Mouse (Mus musculus): ENCODE measurements around the gene Slc35b3. TPM values are rescaled to one million over a fixed set of nuclear protein-coding genes. Genes with fewer than 3 reads are reported as not detected.
A peak's percentile ranks its signal among the peaks of the same experiment; 100 is the strongest.

The Slc35b3 gene
- polyA plus RNA-seq, 1 experiment from 2014 or later: 21.3 TPM

DNA sequence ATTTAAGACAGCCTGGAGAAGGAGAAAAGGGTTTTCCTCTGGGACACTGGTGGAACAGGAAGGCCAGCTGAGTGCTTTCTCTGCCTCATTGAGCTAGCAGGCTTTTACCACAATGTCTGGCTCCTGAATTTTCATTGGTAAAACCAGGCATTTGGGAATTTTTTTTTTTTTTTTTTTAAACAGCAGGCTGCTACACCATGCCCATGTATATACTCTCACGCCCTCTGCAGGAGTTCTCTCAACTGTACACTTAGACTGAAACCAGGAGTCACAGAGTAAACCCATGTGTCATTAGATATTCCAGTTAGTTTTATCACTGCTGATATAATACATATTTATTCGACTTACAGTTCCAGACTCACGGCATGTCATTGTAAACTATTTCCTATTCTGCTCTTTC lies 20.2 kb upstream of the Slc35b3 start:
- Histone ChIP-seq H3K4me3 (ENCODE audit: low read length) (no peak overlapping the region), H3K4me1 (ENCODE audit: control insufficient read depth, insufficient read depth, low read length) (no peaks in the 10 kb centered on the region), H3K4me2 (ENCODE audit: low read depth, low read length) (no peak overlapping the region), H3K9ac (ENCODE audit: low read length) (no peak overlapping the region), H3K36me3 (ENCODE audit: control insufficient read depth, insufficient read depth) (no peaks in the 10 kb centered on the region), H3K27me3 (ENCODE audit: control insufficient read depth, insufficient read depth, low read length) (no peaks in the 10 kb centered on the region), H3K9me3 (replicated peaks; ENCODE audit: control insufficient read depth, low read length) (no peaks in the 10 kb centered on the region), H3K27ac (ENCODE audit: low read length) (no peak overlapping the region)
- ATAC-seq (replicated peaks; ENCODE audit: extremely low read depth, insufficient read depth, low FRiP score): no peak
- 59% methylated on average over 3 of the region's 3 CpGs for whole genome bisulfite sequencing

DNA sequence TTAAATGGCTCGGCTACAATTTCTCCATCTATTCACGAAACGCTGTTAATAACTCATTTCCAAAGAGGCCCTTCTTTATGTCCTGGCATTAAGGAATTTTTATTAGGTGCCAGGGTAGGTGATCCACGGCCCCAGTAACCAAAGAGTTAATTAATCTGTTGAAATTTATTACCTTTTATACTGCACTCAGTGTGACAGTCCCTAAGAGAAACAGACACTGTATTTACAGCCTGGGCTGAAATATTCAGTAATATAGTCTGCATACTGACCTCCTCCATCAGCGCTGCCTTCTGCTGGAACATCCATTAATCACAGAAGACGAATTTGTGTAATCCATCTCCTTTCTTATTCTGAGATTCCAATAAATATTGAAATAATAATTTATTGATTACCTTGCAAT lies 16.3 kb upstream of the Slc35b3 start:
- Histone ChIP-seq H3K36me3 (ENCODE audit: control insufficient read depth, insufficient read depth) (no peaks in the 10 kb centered on the region), H3K4me2 (ENCODE audit: low read depth, low read length) (no peak overlapping the region), H3K27me3 (ENCODE audit: control insufficient read depth, insufficient read depth, low read length) (no peaks in the 10 kb centered on the region), H3K9me3 (replicated peaks; ENCODE audit: control insufficient read depth, low read length) (no peaks in the 10 kb centered on the region), H3K4me3 (ENCODE audit: low read length) (no peak overlapping the region), H3K27ac (ENCODE audit: low read length) (no peak overlapping the region), H3K4me1 (ENCODE audit: control insufficient read depth, insufficient read depth, low read length) (no peaks in the 10 kb centered on the region), H3K9ac (ENCODE audit: low read length) (no peak overlapping the region)
- 82% methylated on average over 6 of the region's 6 CpGs for WGBS
- no peak for ATAC-seq (replicated peaks; ENCODE audit: extremely low read depth, insufficient read depth, low FRiP score)

DNA sequence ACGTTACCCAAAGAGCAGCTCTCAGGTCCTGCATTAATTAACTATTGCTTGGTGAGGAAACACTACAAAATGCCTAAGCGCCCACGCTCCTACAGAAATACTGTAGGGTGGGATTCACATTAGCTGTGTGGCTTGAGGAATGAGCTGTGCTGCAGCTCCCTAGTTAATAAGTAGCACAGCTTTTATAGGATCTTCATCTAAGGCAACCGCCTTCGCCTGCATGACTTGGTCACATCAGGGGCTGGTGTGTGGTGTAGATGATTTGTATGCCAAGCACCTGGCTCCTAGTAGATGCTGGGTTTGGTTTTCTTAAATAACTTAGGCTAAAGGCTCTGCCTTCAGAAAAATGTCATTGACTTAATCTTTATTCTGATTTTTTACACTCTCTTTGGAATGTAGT lies 15.2 kb upstream of the Slc35b3 start:
- Histone ChIP-seq H3K36me3 (ENCODE audit: control insufficient read depth, insufficient read depth) (no peaks in the 10 kb centered on the region), H3K27me3 (ENCODE audit: control insufficient read depth, insufficient read depth, low read length) (no peaks in the 10 kb centered on the region), H3K4me3 (ENCODE audit: low read length) (no peak overlapping the region), H3K9me3 (replicated peaks; ENCODE audit: control insufficient read depth, low read length) (no peaks in the 10 kb centered on the region), H3K9ac (ENCODE audit: low read length) (no peak overlapping the region), H3K4me2 (ENCODE audit: low read depth, low read length) (no peak overlapping the region), H3K4me1 (ENCODE audit: control insufficient read depth, insufficient read depth, low read length) (no peaks in the 10 kb centered on the region), H3K27ac (ENCODE audit: low read length) (no peak overlapping the region)
- WGBS: 89% methylated on average over 5 of the region's 5 CpGs
- no peak for ATAC-seq (replicated peaks; ENCODE audit: extremely low read depth, insufficient read depth, low FRiP score)

DNA sequence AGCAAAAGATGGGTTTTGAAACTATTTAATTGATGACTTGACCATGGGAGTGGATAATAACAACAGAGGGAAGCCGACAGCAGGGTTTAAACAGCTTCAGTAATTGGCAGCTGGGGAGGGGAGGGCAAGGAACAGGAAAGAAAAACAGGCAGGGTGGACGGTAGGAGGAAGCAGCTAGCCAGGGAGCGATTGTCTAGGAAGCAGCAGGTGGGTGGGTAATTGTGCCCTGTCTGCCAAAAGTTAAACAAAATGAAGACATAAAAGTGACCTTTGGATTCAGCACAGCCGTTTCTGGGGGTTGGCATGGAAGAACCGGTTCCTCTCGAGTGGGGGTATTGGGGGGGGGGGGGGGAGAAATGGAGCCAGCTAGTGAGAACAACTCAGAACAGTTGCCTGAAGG lies 11.9 kb upstream of the Slc35b3 start:
- no peak overlapping the region for H3K9ac ChIP-seq (ENCODE audit: low read length)
- H3K4me1 ChIP-seq (ENCODE audit: control insufficient read depth, insufficient read depth, low read length): no peaks in the 10 kb centered on the region
- H3K4me3 ChIP-seq (ENCODE audit: low read length): no peak overlapping the region
- no peaks in the 10 kb centered on the region for H3K36me3 ChIP-seq (ENCODE audit: control insufficient read depth, insufficient read depth)
- H3K4me2 ChIP-seq (ENCODE audit: low read depth, low read length): no peak overlapping the region
- ATAC-seq (replicated peaks; ENCODE audit: extremely low read depth, insufficient read depth, low FRiP score): no peak
- 35% methylated on average over 6 of the region's 6 CpGs for WGBS
- H3K27me3 ChIP-seq (ENCODE audit: control insufficient read depth, insufficient read depth, low read length): no peaks in the 10 kb centered on the region
- peaks cover 3% of the 10 kb centered on the region; the same call in 1 of the 2 replicates for H3K9me3 ChIP-seq (replicated peaks; ENCODE audit: control insufficient read depth, low read length)
- H3K27ac ChIP-seq (ENCODE audit: low read length): no peak overlapping the region

DNA sequence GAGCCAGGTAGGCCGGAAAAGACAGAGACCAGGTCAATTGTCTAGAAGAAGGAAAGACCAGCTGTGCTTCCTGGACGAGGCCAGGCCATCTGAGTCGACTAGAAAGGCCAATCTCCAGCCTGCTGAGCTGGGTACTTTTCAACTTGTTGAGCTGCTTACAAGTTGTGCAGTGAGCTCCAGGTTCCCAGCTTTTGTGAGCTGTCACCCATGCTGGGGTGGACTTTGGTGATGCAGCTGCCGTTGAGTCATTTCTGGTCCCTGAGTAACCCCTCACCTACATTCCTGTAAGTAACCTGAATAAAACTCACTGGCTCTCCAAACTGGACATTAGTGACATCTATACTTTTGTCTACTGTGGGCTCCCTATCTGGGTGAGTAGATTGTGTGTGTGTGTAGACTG lies 10.4 kb upstream of the Slc35b3 start:
- Histone ChIP-seq H3K4me2 (ENCODE audit: low read depth, low read length) (no peak overlapping the region), H3K4me3 (ENCODE audit: low read length) (no peak overlapping the region), H3K27ac (ENCODE audit: low read length) (no peak overlapping the region), H3K4me1 (ENCODE audit: control insufficient read depth, insufficient read depth, low read length) (no peaks in the 10 kb centered on the region), H3K36me3 (ENCODE audit: control insufficient read depth, insufficient read depth) (no peaks in the 10 kb centered on the region), H3K9me3 (replicated peaks; ENCODE audit: control insufficient read depth, low read length) (peaks cover 3% of the 10 kb centered on the region; the same call in 1 of the 2 replicates), H3K9ac (ENCODE audit: low read length) (no peak overlapping the region), H3K27me3 (ENCODE audit: control insufficient read depth, insufficient read depth, low read length) (no peaks in the 10 kb centered on the region)
- 72% methylated on average over 4 of the region's 4 CpGs for WGBS
- ATAC-seq (replicated peaks; ENCODE audit: extremely low read depth, insufficient read depth, low FRiP score): no peak

DNA sequence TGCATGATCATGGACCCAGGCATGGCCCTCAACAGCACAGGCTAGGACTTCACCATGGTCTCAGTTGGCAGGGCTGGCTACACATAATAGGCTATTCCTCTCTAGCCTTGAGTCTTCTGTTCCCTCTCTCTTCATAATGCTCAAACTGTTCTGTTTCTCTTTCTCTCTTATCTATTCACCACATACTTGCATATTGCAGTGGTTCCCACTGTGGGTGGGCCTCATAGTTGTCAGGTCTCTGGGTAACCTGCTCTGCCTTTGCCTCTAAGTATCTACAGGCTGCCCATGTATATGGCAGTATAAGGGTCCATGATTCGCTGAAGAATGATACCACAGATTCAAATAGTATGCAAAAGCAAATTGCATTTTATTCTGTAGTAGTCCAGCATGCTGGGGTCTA lies 6.8 kb upstream of the Slc35b3 start:
- Histone ChIP-seq H3K4me3 (ENCODE audit: low read length) (no peak overlapping the region), H3K27me3 (ENCODE audit: control insufficient read depth, insufficient read depth, low read length) (no peaks in the 10 kb centered on the region), H3K36me3 (ENCODE audit: control insufficient read depth, insufficient read depth) (no peaks in the 10 kb centered on the region), H3K4me2 (ENCODE audit: low read depth, low read length) (no peak overlapping the region), H3K27ac (ENCODE audit: low read length) (no peak overlapping the region), H3K9me3 (replicated peaks; ENCODE audit: control insufficient read depth, low read length) (peaks cover 3% of the 10 kb centered on the region; the same call in 1 of the 2 replicates), H3K4me1 (ENCODE audit: control insufficient read depth, insufficient read depth, low read length) (no peaks in the 10 kb centered on the region), H3K9ac (ENCODE audit: low read length) (no peak overlapping the region)
- 69% methylated on average over 1 of the region's 1 CpGs for WGBS
- no peak for ATAC-seq (replicated peaks; ENCODE audit: extremely low read depth, insufficient read depth, low FRiP score)

DNA sequence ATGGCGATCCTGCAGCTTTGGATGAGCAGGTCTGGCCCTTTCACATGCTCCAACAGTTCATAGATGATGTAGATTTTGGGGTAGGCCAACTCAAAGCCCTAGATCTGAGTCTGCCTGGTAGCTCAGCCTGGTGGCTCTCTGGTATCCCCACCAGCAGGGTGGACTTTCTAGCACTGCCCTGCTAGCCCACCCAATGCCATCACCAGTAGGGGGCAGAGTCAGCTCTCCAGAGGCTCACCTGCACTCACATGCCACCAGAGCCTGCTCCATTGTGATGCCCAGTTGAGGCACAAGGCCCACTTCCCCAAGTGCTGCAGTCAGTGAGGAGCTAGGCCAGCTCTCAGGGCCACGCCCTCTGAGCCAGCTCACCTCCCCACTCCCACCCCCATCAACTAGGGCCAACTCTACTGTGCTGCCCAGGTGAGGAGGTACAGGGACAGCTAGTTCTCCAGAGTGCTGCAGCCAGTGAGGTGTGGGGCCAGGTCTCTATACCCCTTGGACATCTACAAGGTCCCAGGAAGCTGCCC lies 6.3 kb upstream of the Slc35b3 start:
- Histone ChIP-seq H3K4me2 (ENCODE audit: low read depth, low read length) (no peak overlapping the region), H3K27ac (ENCODE audit: low read length) (no peak overlapping the region), H3K27me3 (ENCODE audit: control insufficient read depth, insufficient read depth, low read length) (no peaks in the 10 kb centered on the region), H3K4me3 (ENCODE audit: low read length) (no peak overlapping the region), H3K9me3 (replicated peaks; ENCODE audit: control insufficient read depth, low read length) (peaks cover 3% of the 10 kb centered on the region; the same call in 1 of the 2 replicates), H3K9ac (ENCODE audit: low read length) (no peak overlapping the region), H3K4me1 (ENCODE audit: control insufficient read depth, insufficient read depth, low read length) (no peaks in the 10 kb centered on the region), H3K36me3 (ENCODE audit: control insufficient read depth, insufficient read depth) (no peaks in the 10 kb centered on the region)
- ATAC-seq (replicated peaks; ENCODE audit: extremely low read depth, insufficient read depth, low FRiP score): no peak
- 89% methylated on average over 2 of the region's 2 CpGs for WGBS

DNA sequence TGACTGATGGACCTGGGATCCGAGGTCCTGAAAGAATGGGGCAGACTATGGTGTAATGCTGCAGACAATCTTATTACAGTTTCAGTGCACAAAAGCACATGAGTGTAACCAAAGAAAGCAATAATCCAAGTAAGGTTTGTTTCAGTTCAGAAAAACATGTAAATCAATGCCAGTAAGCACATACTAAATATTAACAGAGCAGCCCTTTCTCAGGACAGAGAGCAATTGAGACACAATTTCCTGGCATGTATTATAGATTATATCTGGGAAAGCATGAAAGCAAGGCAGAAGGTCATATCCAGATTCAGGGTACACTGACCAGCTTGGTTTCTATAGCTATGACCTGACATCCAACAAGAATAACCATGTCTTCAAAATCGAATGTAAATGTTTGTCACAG lies 2.1 kb upstream of the Slc35b3 start:
- Histone ChIP-seq H3K27me3 (ENCODE audit: control insufficient read depth, insufficient read depth, low read length) (no peaks in the 10 kb centered on the region), H3K27ac (ENCODE audit: low read length) (no peak overlapping the region), H3K9ac (ENCODE audit: low read length) (no peak overlapping the region), H3K4me1 (ENCODE audit: control insufficient read depth, insufficient read depth, low read length) (peaks cover 17% of the 10 kb centered on the region), H3K4me3 (ENCODE audit: low read length) (no peak overlapping the region), H3K4me2 (ENCODE audit: low read depth, low read length) (no peak overlapping the region), H3K9me3 (replicated peaks; ENCODE audit: control insufficient read depth, low read length) (no peaks in the 10 kb centered on the region; the same call in 1 of the 2 replicates), H3K36me3 (ENCODE audit: control insufficient read depth, insufficient read depth) (no peaks in the 10 kb centered on the region)
- 77% methylated on average over 2 of the region's 2 CpGs for WGBS
- ATAC-seq (replicated peaks; ENCODE audit: extremely low read depth, insufficient read depth, low FRiP score): no peak

DNA sequence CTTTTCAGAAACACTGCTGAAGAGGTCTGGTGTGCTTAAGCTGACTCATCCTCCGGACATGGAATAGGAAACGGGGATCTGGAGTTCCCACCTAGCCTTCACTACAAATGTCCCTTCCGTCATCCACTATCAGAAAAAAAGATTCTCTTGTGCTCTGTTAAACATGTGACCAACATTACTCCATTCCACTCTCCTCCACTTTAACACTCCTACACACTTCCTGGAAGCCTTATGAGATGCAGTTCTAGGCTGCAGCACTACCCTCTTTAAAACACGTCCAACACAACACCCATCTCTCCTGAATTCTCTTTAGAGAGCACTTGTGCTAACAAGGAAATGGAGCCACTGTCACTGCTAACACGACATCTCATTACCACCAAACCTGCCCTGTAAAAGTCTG lies 2.6 kb downstream of the Slc35b3 start:
- no peak; the same call in 1 of the 2 replicates for ATAC-seq (replicated peaks; ENCODE audit: extremely low read depth, insufficient read depth, low FRiP score)
- Histone ChIP-seq H3K9ac (ENCODE audit: low read length) (no peak overlapping the region), H3K36me3 (ENCODE audit: control insufficient read depth, insufficient read depth) (peaks cover 10% of the 10 kb centered on the region), H3K4me1 (ENCODE audit: control insufficient read depth, insufficient read depth, low read length) (peaks cover 17% of the 10 kb centered on the region), H3K27ac (ENCODE audit: low read length) (peak overlapping the region; percentile 66), H3K27me3 (ENCODE audit: control insufficient read depth, insufficient read depth, low read length) (no peaks in the 10 kb centered on the region), H3K4me3 (ENCODE audit: low read length) (peak overlapping the region; percentile 20), H3K4me2 (ENCODE audit: low read depth, low read length) (peak overlapping the region; percentile 39), H3K9me3 (replicated peaks; ENCODE audit: control insufficient read depth, low read length) (no peaks in the 10 kb centered on the region)
- WGBS: 53% methylated on average over 5 of the region's 5 CpGs

All from heart, embryonic 16.5 days (tissue).